Mouse (Mus musculus) bone marrow, adult 2 months (tissue): ENCODE data around the gene Lin7a.

Source experiments
- CTCF ChIP-seq: fragments of 200-500 bp; IDR thresholded peaks from 2 replicates; pipeline ENCODE4 v1.5.1; 2011; ENCODE audit warnings: low read length, control low read depth; ENCODE audit not compliant: control insufficient read depth, insufficient read depth
- POLR2A ChIP-seq: fragments of 200-500 bp; IDR thresholded peaks from 2 replicates; pipeline ENCODE4 v1.6.1; 2011; ENCODE audit warnings: low read depth, mild to moderate bottlenecking, control low read depth, low read length, borderline replicate concordance; ENCODE audit not compliant: control insufficient read depth

DNA sequence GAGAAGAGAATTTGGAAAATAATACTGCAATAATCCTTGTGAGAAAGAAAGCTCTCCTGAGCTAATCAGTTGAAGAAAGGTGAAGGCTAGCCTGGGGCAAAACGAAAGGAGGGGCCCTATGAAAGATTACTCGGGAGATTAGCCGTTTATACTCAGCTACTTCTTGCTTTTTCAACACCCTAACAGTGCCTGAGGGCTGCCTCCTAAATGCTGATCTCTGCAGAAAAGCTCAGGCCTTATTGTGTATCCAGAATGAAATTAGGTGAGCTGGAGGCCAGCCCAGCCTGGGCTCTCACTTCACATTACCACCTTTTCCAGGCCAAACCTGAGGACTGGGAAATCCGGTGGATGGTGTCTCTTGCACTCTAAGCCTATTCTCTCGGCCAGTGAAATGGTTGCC lies 165.5 kb downstream of the Lin7a start:
- no peak for TF ChIP-seq POLR2A
- TF ChIP-seq CTCF, result no peak
